Mouse (Mus musculus) embryonic facial prominence, embryonic 12.5 days (tissue): ENCODE data around the gene Rasgef1b. TPM values are rescaled to one million over a fixed set of nuclear protein-coding genes. Genes with fewer than 3 reads are reported as not detected.
A peak's percentile ranks its signal among the peaks of the same experiment; 100 is the strongest.

ENCODE experiments used
- ATAC-seq: fragments of 200-750 bp; cut with Nextera tagmentation; 2 replicates; pipeline ENCODE4 v1.8.0; 2017; ENCODE audit not compliant: insufficient number of reproducible peaks, insufficient read depth, low FRiP score, low TSS enrichment
- H3K27ac ChIP-seq: fragments of 300-500 bp; sonication (generic); 2 replicates; pipeline ENCODE4 v1.5.1; 2016; ENCODE audit warnings: mild to moderate bottlenecking
- H3K27me3 ChIP-seq: fragments of 300-500 bp; sonication (generic); 2 replicates; pipeline ENCODE4 v1.6.1; 2016; ENCODE audit warnings: mild to moderate bottlenecking, moderate library complexity
- H3K36me3 ChIP-seq: fragments of 300-500 bp; sonication (generic); 2 replicates; pipeline ENCODE4 v1.6.1; 2016; ENCODE audit warnings: mild to moderate bottlenecking
- H3K4me1 ChIP-seq: fragments of 300-500 bp; sonication (generic); 2 replicates; pipeline ENCODE4 v1.6.1; 2016
- H3K4me2 ChIP-seq: fragments of 300-500 bp; sonication (generic); replicated peaks from 2 replicates; pipeline ENCODE4 v1.6.1; 2016; ENCODE audit warnings: mild to moderate bottlenecking, moderate library complexity
- H3K4me3 ChIP-seq: fragments of 300-500 bp; sonication (generic); 2 replicates; pipeline ENCODE4 v1.5.1; 2016; ENCODE audit warnings: mild to moderate bottlenecking
- H3K9ac ChIP-seq: fragments of 300-500 bp; sonication (generic); 2 replicates; pipeline ENCODE4 v1.6.1; 2016; ENCODE audit warnings: mild to moderate bottlenecking, moderate library complexity
- H3K9me3 ChIP-seq: fragments of 300-500 bp; sonication (generic); 2 replicates; pipeline ENCODE4 v1.6.1; 2016; ENCODE audit warnings: mild to moderate bottlenecking, moderate library complexity
- WGBS: fragments of 180-500 bp; shearing (Covaris S2); methylation state at CpG from one replicate; pipeline ENCODE4 v1.1.7; 2016; 5-methylcytosine and 5-hydroxymethylcytosine counted together
- polyA plus RNA-seq: library from polyadenylated mRNA; unstranded; fragments of >200 nt; fragmentation: Nextera tagmentation; extraction: Ambion mirVana; gene quantifications from 2 replicates; pipeline ENCODE4 v1.2.1, GENCODE M21; 2016

Rasgef1b gene
- 11.7 and 13.5 TPM in 2 replicates for polyA plus RNA-seq

- no peak within 1 kb of the TSS for H3K27ac ChIP-seq
- H3K4me2 ChIP-seq = peak within 1 kb of the TSS; percentile 99
- H3K9ac ChIP-seq = peak within 1 kb of the TSS; percentile 49
- peaks cover 14% of the 10 kb centered on the region for H3K4me1 ChIP-seq
- peak within 1 kb of the TSS; percentile 60 for H3K4me3 ChIP-seq
- ATAC-seq = peak; percentile 90
- peaks cover 21% of the 10 kb centered on the region; the same call in 1 of the 2 replicates for H3K27me3 ChIP-seq
- under 1% methylated on average over 43 of the region's 53 CpGs for WGBS
- no peaks in the 10 kb centered on the region for H3K9me3 ChIP-seq
- H3K36me3 ChIP-seq = no peaks in the 10 kb centered on the region
Observed at GRCm38 (mm10) chr5:99728649-99729212, at the start of gene Rasgef1b. TSS of gene Rasgef1b (minus strand) at chr5:99729065.

GRCm38 (mm10) chr5:99775342-99775741 lies 46.5 kb upstream of the Rasgef1b start:
- WGBS = 82% methylated on average over 16 of the region's 16 CpGs
- ATAC-seq = no peak
- H3K4me1 ChIP-seq = no peaks in the 10 kb centered on the region
- H3K27me3 ChIP-seq = no peaks in the 10 kb centered on the region
- no peaks in the 10 kb centered on the region for H3K9me3 ChIP-seq
- H3K4me3 ChIP-seq = no peak overlapping the region
- H3K9ac ChIP-seq = no peak overlapping the region
- H3K36me3 ChIP-seq = no peaks in the 10 kb centered on the region
- no peak overlapping the region for H3K27ac ChIP-seq
- H3K4me2 ChIP-seq = no peak overlapping the region

- 74% methylated on average over 9 of the region's 9 CpGs for WGBS
- no peak overlapping the region for H3K9ac ChIP-seq
- no peak overlapping the region for H3K27ac ChIP-seq
- no peaks in the 10 kb centered on the region for H3K27me3 ChIP-seq
- H3K4me3 ChIP-seq = no peak overlapping the region
- no peaks in the 10 kb centered on the region for H3K36me3 ChIP-seq
- no peaks in the 10 kb centered on the region for H3K9me3 ChIP-seq
- no peaks in the 10 kb centered on the region for H3K4me1 ChIP-seq
- no peak overlapping the region for H3K4me2 ChIP-seq
- ATAC-seq = no peak
Observed at GRCm38 (mm10) chr5:99773265-99773664, 44.4 kb upstream of the Rasgef1b start.

- Histone ChIP-seq H3K4me3 (no peak overlapping the region), H3K4me1 (no peaks in the 10 kb centered on the region), H3K9me3 (0 out of 2 replicates have a peak, but pooled peaks cover 4% of the 10 kb centered on the region), H3K4me2 (no peak overlapping the region), H3K27me3 (no peaks in the 10 kb centered on the region), H3K27ac (no peak overlapping the region), H3K36me3 (no peaks in the 10 kb centered on the region), H3K9ac (no peak overlapping the region)
- 75% methylated on average over 3 of the region's 3 CpGs for WGBS
- ATAC-seq = no peak
Observed at GRCm38 (mm10) chr5:99764246-99764645, 35.4 kb upstream of the Rasgef1b start.

GRCm38 (mm10) chr5:99758859-99759258 lies 30.0 kb upstream of the Rasgef1b start:
- Histone ChIP-seq H3K27ac (no peak overlapping the region), H3K36me3 (no peaks in the 10 kb centered on the region), H3K4me2 (no peak overlapping the region), H3K27me3 (no peaks in the 10 kb centered on the region), H3K4me3 (no peak overlapping the region), H3K9me3 (0 out of 2 replicates have a peak, but pooled peaks cover 4% of the 10 kb centered on the region), H3K9ac (no peak overlapping the region), H3K4me1 (no peaks in the 10 kb centered on the region)
- ATAC-seq = no peak
- WGBS = 56% methylated on average over 5 of the region's 5 CpGs

- Histone ChIP-seq H3K4me3 (no peak overlapping the region), H3K4me1 (no peaks in the 10 kb centered on the region), H3K36me3 (no peaks in the 10 kb centered on the region), H3K9me3 (no peaks in the 10 kb centered on the region), H3K27me3 (no peaks in the 10 kb centered on the region), H3K27ac (no peak overlapping the region), H3K4me2 (no peak overlapping the region), H3K9ac (no peak overlapping the region)
- WGBS = 80% methylated on average over 12 of the region's 12 CpGs
- ATAC-seq = no peak
Observed at GRCm38 (mm10) chr5:99753843-99754242, 25.0 kb upstream of the Rasgef1b start.

- Histone ChIP-seq H3K27ac (no peak overlapping the region), H3K27me3 (no peaks in the 10 kb centered on the region), H3K36me3 (no peaks in the 10 kb centered on the region), H3K4me2 (no peak overlapping the region), H3K4me3 (no peak overlapping the region), H3K9me3 (no peaks in the 10 kb centered on the region), H3K9ac (no peak overlapping the region), H3K4me1 (no peaks in the 10 kb centered on the region)
- no peak for ATAC-seq
- WGBS = 76% methylated on average over 13 of the region's 13 CpGs
Observed at GRCm38 (mm10) chr5:99753368-99753767, 24.5 kb upstream of the Rasgef1b start.

GRCm38 (mm10) chr5:99752670-99753231 lies 23.9 kb upstream of the Rasgef1b start:
- Histone ChIP-seq H3K9ac (no peak overlapping the region), H3K4me1 (no peaks in the 10 kb centered on the region), H3K4me3 (no peak overlapping the region), H3K27me3 (no peaks in the 10 kb centered on the region), H3K4me2 (no peak overlapping the region), H3K36me3 (no peaks in the 10 kb centered on the region), H3K27ac (no peak overlapping the region), H3K9me3 (no peaks in the 10 kb centered on the region)
- 85% methylated on average over 5 of the region's 5 CpGs for WGBS
- ATAC-seq = no peak

- Histone ChIP-seq H3K27ac (no peak overlapping the region), H3K9me3 (no peaks in the 10 kb centered on the region), H3K36me3 (no peaks in the 10 kb centered on the region), H3K4me1 (peaks cover 7% of the 10 kb centered on the region; the same call in 1 of the 2 replicates), H3K4me3 (no peak overlapping the region), H3K27me3 (no peaks in the 10 kb centered on the region), H3K4me2 (no peak overlapping the region), H3K9ac (no peak overlapping the region)
- WGBS = 75% methylated on average over 10 of the region's 10 CpGs
- ATAC-seq = no peak
Observed at GRCm38 (mm10) chr5:99748417-99748816, 19.6 kb upstream of the Rasgef1b start.

- Histone ChIP-seq H3K4me2 (no peak overlapping the region), H3K9ac (no peak overlapping the region), H3K27me3 (no peaks in the 10 kb centered on the region), H3K27ac (no peak overlapping the region), H3K36me3 (no peaks in the 10 kb centered on the region), H3K4me3 (no peak overlapping the region), H3K9me3 (no peaks in the 10 kb centered on the region), H3K4me1 (peaks cover 7% of the 10 kb centered on the region; the same call in 1 of the 2 replicates)
- 48% methylated on average over 7 of the region's 7 CpGs for WGBS
- ATAC-seq = no peak
Observed at GRCm38 (mm10) chr5:99746087-99746486, 17.2 kb upstream of the Rasgef1b start.

GRCm38 (mm10) chr5:99742874-99743273 lies 14.0 kb upstream of the Rasgef1b start:
- no peak overlapping the region for H3K4me3 ChIP-seq
- ATAC-seq = no peak
- H3K27me3 ChIP-seq = no peaks in the 10 kb centered on the region
- no peaks in the 10 kb centered on the region for H3K36me3 ChIP-seq
- H3K4me1 ChIP-seq = peaks cover 7% of the 10 kb centered on the region; the same call in 1 of the 2 replicates
- no peak overlapping the region for H3K4me2 ChIP-seq
- 83% methylated on average over 7 of the region's 7 CpGs for whole genome bisulfite sequencing
- no peaks in the 10 kb centered on the region for H3K9me3 ChIP-seq
- H3K27ac ChIP-seq = no peak overlapping the region
- H3K9ac ChIP-seq = no peak overlapping the region

GRCm38 (mm10) chr5:99742056-99742455 lies 13.2 kb upstream of the Rasgef1b start:
- 42% methylated on average over 8 of the region's 8 CpGs for WGBS
- Histone ChIP-seq H3K4me1 (0 out of 2 replicates have a peak, but pooled peaks cover under 1% of the 10 kb centered on the region), H3K4me3 (no peak overlapping the region), H3K9ac (no peak overlapping the region), H3K27ac (no peak overlapping the region), H3K9me3 (no peaks in the 10 kb centered on the region), H3K4me2 (no peak overlapping the region), H3K36me3 (no peaks in the 10 kb centered on the region), H3K27me3 (no peaks in the 10 kb centered on the region)
- ATAC-seq = no peak
